Mouse (Mus musculus) heart, adult 9 months (tissue): ENCODE results near the gene Rab43.

Experiments
- DNase-seq, 2 experiments: peaks; one replicate each; pipeline ENCODE4 v3.0.0; 2022; ENCODE audit warnings: low spot score in 2 of 2

Gene Rab43

DNA sequence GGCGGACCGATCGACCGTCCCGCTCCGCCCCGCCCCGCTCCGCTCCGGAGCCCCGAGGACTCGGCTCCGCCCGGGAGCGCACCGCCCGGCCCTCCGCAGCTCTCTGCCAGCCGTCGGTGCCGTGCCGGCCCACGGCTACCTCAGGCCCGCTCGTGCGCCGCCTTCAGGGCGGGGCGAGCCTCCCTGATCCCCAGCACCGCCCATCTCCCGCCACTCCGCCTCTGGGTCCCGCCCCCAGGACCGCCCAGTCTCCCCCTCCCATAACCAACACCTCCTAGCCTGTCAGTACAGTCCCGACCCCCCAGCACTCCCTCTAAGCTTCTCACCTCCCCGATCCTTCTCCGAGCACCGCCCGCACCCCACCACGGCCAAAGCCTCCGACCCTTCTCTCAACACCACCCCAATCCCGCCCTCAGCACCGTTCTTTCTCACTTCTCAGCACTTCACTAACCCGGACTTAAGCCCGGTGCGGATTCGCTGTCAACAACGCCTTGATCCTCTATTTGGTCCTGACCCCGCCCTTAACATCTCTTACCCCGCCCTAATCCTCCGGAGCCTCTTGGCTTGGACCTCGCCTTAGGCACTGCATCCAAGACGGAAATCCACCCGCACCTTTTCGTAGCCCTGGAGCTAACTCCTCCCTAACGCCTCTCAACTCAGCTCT, at the start of gene Rab43:
Rab43 (minus strand) TSS at position 490 of the 664 bp plus-strand sequence.
- DNase-seq = peak; percentile 94 to 95

DNA sequence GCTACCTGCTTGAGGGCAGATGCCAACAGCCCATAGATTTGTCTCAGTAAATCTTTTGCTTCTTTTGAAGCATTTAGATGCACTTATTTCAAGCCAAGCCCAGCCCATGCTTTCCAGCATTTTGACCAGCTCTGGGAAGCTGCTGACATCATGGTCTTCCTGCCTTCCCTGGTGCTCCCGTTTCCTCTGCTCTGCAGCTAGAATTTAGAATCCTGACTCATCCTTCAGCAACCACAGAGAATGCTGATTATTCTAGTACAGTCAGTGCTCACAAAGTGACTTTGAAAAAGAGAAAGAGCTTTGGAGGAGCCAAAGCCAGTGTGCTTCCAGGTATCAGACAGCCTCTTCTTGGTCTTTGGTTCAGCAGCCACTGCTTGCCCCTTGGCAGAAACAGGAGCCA, 45.1 kb upstream of the Rab43 start:
- DNase-seq = no peak

DNA sequence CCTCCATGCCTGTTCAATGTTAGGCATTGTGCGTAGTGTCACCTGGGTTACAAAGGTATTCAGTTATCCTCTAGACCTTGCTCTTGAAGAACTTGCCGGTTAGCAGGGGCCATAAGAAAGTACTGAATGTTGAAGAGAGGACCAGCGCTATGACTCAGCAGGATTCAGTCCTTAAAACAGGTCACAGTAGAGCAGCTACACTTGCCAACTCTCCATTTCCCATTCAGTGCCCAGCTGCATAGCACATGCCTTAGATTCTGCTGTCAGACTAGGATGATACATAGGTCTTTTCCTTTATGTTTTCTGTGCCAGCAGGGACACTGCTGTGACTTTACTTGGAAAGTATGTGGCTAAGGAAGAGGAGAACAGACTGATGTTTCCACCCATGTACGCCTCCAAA, 41.5 kb upstream of the Rab43 start:
- DNase-seq = no peak

DNA sequence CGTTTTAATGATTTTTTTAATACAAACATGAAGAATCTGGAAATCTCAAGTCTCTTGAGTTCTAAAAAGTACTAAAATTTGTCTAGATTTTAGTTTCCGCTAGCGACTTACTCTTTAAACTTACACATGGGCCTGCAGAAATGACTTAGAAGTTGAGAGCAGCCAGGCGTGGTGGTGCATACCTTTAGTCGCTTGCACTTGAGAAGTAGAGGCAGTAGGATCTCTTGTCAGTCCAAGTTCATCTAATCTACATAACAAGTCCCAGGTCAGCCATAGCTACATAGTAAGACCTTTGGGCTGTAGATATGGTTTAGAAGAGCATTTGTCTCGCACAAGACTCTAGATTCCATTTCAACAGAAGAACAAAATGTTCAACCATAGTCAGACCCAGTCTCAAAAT, 39.9 kb upstream of the Rab43 start:
- DNase-seq = no peak

DNA sequence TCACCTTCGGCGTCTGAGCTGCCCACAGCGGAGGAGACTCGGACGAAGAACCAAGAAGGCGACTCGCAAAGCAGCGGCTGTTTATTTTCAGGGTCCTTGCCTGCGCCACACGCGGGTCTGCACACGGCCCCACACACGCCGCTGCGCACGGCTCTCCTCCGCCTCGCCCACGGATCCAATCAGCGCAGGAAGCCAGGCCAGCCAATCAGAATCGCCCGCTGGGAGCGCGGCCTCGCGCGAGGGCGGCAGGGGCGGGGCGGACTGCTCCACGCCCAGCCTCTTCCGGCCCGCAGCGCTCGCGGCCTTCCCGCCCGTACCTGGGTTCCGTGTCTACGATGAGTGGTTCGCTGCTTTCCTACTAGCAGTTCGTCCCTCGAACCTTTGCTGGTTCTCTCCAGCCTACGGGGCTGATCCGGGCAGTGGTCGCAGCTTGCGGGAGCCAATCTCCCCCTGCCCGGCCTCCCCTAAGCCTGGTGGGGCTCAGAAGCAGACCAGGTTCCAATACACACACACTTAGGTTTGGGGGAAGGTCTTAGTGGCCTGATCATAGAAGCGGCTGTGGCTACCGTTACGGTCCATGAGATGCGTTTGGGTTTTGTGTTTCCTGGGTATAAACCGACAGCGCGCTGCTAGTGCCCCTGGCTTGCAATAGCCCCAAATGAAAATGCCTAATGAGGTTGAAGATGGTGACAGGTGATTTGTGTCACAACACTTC, 39.1 kb upstream of the Rab43 start, which contains the start of gene Cnbp:
Cnbp (minus strand) TSS at position 207 of the 715 bp plus-strand sequence.
- DNase-seq = peak; percentile 95

DNA sequence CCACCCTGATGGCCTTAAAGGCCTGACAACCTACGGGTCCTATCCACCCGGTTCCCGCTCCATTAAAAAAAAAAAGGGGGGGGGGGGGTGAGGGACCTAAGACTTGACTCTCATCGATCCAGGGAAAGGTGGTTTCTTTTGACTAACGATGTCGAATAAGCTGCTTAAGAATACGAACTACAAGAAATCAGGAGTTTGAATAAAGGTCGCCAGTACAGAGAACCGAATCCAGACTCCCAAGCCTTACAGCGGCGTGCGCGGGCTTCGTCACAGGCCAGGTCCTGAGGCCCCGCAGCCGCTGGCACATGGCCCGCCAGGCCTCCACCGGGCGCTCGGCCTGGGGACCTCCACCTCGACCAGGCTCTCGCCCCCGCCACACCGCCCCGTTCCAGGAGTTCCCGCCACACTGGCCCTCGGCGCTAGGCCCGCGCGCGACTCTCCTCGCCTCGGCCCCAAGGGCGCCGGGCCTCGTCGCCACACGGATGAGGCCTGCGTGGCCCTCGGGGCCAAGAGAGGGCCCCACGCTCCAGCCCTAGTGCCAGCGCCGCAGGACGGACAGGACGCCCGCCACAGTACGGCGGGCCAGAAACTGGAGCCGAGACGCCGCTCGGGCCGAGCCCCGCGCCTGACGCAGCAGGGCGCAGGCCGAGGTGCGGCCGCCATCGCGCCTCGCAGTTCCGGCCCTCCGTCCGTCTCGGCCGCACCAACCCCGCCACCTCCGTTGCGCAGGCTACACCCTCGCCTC, 38.4 kb upstream of the Rab43 start:
- DNase-seq = peak; percentile 18 to 61

DNA sequence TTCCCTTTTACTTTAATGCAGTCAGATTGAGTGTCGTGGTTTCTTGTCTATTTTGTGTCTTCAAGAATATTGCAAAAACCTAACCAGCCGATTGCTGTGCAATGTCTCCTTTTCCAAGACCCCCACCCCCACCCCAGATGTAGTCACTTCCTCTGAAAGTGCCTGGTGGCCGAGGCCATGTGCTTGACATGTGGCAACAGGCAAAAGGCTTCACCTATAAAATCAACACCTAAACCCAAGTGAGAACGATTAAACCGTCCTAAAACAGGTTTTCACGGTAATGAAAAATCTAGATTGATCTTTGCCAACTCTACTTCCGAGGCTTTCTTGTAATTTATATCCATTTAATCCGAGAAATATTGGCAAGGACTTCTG, 37.8 kb upstream of the Rab43 start:
- no peak for DNase-seq

DNA sequence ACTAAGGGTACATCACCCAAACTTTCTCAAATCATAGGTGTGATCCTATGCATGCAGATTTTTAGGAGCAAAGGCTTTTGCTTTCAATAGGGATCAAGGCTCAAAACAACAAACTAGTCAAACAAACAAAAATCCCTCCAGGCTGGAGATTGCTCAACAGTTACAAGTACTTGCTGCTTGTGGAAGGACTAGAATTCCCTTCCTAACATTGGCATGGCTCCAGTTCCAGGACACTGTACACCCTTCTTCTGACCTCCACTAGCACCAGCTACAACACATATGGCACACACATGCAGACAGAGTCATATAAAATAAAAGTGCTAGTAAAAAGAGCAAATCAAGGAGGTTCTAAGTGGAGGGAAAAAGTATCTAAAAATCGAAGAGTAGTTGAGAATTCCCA, 34.8 kb upstream of the Rab43 start:
- no peak for DNase-seq

DNA sequence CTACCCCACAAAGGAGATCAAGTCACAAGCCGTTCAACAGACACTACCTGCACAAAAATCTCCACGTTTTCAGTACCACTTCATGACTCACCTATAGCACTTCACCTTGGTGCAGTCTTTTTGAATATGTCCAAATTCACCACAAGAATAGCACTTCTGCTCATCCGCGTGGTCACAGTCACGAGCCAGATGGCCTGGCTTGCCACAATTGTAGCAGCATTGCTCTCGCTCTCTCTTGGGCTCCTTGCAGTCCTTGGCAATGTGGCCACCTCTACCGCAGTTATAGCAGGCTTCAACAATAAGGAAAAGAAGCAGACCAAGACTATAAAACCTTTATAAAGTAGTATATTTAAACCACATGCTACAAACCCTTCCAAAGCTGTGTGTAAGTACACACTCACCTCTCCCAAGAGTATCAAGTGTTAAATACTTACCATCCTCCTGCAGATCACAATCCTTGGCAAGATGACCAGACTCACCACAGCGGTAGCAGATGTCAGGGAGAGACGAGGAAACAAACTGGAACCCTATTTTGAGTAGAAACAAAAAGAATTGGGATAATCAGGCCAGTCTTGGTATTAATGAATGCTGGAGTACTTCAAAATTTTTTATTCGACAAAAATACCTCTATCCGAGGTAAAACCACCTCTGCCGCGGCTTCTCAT, 33.2 kb upstream of the Rab43 start:
- DNase-seq = no peak

DNA sequence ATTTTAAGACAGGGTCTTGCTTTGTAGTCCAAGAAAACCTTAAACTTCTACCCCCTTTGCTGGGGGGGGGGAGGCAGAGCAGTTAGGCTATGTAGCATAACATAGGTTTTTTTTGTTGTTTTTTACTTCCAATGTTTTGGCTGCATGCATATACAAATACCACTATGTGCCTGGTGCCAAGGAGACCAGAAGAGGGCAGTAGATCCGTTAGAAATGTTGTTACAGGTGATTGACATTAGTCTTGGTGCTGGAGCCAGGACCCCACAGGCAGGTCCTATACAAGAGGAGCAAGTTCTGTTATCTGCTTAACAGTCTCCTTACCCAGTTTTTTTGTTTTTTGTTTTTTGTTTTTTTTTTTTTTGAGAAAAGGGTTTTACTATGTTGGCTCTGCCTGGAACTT, 30.3 kb upstream of the Rab43 start:
- DNase-seq = no peak

DNA sequence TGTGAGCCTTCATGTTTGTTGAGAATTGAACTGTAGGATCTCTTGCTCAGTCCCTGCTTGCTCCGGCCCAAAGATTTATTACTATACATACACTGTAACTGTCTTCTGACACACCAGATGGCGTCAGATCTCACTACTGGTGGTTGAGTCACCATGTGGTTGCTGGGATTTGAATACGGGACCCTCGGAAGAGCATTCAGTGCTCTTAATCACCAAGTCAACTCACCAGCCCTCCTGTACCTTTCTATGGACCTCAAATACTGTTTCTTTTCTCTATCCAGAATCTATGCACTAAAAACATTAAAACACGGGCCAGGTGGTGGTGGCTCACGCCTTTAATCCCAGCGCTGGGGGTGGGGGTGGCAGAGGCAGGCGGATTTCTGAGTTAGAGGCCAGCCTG, 29.7 kb upstream of the Rab43 start:
- DNase-seq = no peak

DNA sequence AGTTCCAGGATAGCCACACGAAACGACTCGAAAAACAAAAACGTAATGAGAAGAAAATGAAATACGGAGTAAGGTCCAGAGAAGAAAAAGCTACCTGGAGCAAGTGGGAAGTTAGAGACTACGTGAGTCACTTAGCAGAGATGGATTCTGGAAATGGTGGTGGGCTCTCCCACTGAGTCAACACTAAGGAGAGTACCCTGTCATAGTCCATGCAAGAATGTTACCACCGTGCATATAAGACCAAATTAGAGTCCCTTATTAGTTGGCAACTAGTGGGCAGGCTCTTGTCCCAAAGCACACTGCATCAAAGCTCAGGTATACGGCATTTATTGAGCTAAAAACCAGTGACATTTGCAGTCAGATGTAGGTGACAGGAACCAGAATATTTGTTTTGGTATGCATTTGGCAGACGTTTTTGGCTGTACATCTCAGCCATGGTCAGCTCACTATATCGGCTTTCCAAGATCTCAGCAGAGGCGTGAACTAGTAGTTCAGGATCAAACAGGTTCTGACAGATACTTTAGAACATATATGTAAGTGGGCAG, 27.9 kb upstream of the Rab43 start:
- no peak for DNase-seq

DNA sequence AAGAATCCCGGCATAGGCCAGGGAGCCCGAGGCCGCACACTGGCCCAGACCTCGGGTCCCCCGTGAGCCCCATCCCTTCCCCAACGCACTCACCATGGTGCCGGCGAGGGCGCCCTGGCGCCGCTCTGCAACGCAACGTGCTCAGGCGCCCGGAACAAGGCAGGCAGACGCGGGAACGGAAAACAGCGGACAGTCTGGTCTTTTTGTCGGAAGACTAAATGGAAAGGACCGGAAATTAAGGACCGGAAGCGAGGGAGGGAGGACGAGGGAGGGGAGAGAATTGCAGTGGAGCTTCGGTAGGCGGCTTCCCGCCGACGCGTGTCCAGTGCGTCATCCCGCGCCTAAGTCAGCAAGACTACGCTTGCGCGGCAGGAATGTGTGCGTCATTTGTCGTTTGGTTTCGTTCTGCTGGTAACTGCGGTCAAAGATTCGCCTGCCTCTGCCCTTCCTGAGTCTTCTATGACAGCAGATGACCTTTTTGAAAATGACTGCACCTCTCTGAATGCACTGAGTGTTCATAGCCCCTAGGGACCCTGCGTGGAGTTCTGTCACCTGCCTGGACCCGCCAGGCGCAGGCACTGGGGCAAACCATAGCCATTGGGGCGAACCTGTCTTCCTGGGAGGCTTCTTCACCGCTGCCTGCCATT, 26.7 kb upstream of the Rab43 start, which contains the start of gene Isy1:
Isy1 (minus strand) TSS at position 248 of the 647 bp plus-strand sequence.
- DNase-seq = peak; percentile 95 to 96

DNA sequence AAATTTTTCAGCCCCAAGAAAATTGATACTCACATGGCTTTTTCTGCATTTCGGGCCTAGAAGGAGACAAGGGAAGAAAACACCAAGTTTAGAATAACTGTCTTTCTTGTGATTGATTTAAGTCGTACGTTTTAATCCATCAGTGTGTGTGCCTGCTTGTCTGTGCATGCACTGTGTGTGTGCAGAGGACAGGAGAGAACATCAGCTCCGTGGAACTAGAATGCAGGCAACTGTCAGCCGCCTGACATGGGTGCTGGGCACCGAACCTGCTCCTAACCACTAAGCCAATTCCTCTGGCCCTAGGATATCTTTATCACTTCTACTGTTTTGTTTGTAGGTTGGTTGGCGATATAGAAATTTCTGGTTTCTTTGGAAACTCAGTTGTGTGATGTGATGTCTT, 23.7 kb upstream of the Rab43 start, which contains the start of gene Gm45140:
Gm45140 (minus strand) TSS at position 101 of the 400 bp plus-strand sequence.
- no peak for DNase-seq

DNA sequence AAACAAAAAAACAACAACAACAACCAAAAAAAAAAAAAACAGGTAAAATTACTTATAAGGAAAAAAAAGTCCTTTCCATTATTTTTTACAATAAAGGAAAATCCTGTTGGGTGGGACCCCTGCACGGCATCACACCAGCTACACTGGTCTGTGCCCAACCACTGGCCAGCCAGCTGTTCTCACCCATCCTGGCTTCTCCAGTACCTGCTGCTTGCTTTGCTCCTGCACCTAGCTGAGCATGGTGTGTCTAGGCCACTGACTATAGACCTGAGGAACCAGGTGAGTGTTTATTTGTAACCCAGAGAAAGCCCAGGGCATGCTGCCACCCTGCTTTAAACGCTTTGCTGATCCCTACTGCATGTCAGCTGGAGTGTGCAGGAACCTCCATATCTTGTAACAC, 8.4 kb upstream of the Rab43 start:
- DNase-seq = no peak

DNA sequence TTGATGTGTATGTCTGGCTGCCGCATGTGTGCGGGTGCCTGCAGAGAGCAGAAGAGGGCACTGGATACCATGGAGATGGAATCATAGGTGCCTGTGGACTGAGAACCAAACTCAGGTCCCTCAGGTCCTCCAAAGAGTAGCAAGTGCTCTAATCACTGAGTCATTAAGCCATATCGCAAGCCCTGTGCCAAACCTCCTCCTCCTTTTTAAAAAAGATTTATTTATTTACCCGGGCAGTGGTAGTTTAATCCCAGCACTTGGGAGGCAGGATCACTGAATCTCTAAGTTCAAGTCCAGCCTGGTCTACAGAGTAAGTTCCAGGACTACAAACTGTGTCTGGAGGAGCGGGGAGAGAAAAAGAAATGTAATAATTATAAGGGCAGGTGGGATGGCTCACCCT, 2.5 kb upstream of the Rab43 start:
- no peak for DNase-seq

DNA sequence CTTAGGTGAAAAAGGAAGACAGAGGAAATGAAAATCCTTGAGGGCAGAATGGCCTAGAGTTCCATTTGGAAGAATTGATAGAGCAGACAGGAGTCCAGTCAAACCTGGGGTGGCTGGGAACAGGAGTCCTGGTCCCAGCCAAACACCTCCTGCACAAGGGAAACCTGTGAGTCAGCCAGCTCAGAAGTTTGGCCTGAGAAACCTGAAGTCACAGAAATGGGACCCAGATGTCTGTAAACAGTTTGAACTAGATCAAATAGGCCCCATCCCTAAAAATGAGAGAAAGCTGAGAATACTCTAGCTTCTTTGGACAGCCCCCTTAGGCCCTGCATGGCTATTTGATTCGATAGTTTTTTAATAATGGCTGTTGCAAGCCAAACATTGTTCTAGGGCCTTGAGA, 692 bp upstream of the Rab43 start:
- no peak for DNase-seq

DNA sequence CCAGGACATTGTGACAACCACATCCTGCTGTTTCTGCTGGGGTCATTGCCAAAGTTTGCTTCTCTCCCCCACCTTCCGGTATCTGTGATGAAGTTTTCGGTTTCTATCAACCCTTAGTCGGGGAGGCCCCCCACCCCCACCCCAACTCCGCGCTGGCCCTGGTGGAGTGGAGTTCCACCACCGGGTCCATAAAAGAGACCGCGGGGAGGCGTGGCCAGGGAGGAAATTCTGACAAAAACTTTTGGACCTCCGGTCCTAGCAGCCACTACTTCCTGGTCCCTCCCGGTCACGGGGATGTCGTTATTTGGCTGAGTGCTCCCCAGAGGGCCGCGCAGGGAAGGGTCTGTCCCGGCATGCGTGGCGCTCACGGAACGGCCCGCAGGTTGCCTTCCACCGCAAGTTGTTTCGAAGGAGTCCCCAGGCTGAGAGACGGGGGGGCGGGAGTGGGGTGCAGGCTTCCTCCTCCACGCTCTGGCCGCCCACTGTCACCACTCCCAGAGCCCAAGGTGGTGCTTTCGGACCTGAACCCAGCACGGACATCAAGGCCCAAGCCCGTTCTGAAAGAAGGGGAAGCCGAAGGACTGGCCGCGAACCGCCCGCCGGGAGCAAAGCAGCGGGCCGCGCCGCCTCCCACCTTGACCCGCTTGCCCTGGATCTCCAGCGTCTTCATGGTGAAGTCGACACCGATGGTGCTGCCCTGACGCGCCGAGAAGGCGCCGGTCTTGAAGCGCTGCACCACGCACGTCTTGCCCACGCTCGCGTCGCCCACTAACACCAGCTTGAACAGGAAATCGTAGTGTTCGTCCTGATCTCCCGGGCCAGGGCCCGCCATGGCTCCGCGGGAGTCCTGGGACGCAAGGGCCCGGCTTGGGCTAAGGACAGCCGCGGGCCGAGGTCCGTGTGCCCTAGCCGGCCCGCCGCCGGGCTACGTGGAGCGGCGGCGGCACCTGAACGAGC, 973 bp downstream of the Rab43 start:
- DNase-seq = peak; percentile 79 to 87

DNA sequence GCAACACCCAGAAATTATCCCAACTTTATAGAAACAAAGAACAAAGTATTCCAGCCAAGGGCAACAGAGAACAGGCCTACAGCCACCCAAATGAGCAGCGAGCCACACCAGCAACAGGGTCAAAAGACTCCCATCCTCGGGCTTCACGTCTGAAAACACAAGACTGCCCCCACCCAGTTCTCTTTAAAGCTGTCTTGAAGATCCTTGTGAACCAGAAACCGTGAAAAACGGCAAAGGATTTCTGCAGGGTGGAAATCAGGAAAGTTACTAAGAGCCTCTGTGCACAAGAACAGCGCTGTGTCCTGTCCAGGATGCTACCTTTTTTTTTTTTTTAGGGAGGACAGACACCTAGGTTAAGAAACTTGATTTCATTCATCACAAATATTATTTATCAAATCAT, 1.7 kb downstream of the Rab43 start:
- DNase-seq = no peak

DNA sequence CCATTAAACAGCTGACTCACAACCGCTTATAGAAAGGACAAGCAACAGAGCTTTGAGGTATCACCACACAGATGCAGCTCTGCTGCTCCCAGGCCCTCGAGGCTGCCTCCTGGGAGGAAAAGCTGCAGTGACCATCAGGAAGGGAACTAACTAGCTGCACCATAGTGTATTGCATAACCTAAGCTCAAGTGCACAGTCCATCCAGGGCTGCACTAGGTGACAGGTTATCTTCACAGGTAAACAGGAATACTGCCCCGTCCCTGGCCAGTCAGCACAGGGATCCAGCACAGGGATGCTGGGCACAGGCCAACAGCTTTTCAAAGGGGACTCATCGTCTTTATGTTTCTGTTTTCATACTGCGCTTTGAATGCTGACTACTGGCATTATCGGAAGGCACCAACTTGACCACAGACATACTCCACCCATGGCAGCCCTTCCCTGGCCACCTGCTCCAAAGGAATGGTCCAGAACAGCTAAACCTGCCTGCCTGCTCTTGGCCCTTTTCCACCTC, 2.3 kb downstream of the Rab43 start:
- no peak for DNase-seq
